In genomic region chr6:146229967-146230366, GRCm38 (mm10) we compare ENCODE assay signal across 20 mouse cellular contexts.
DNase-seq lines count a peak whose midpoint lies in the region; ATAC-seq and TF ChIP-seq lines count a peak whose summit lies in the region.
"Had no signal": no experiment of that assay in that cellular context is flagged by ENCODE, and none has a peak within 500 bp of the region (broad histone marks: within the 10 kb centered on the region; RNA-seq: fewer than 3 reads in every experiment).

No protein-coding gene starts in this region.

- peak overlapping the region; percentile 62 for H3K4me2 ChIP-seq in liver, embryonic 13.5 days
- H3K4me2 ChIP-seq: hindbrain, embryonic 14.5 days; neural tube, embryonic 12.5 days had no signal

- peaks cover 33% of the 10 kb centered on the region for H3K36me3 ChIP-seq in liver, embryonic 13.5 days
- H3K36me3 ChIP-seq: neural tube, embryonic 12.5 days had no signal

- no peaks in the 10 kb centered on the region for H3K9me3 ChIP-seq in liver, embryonic 13.5 days (replicated peaks)
- H3K9me3 ChIP-seq: neural tube, embryonic 12.5 days had no signal

- peak overlapping the region; percentile 44; the same call in 1 of the 2 replicates for H3K9ac ChIP-seq in liver, embryonic 13.5 days
- H3K9ac ChIP-seq: forebrain, postnatal 0 days; hindbrain, embryonic 14.5 days; neural tube, embryonic 12.5 days had no signal

- no peaks in the 10 kb centered on the region for H3K27me3 ChIP-seq in liver, embryonic 13.5 days
- H3K27me3 ChIP-seq: neural tube, embryonic 12.5 days had no signal

- H3K4me3 ChIP-seq in bone marrow macrophage, adult 2 months (ENCODE audit: insufficient read depth, low read length): no peak overlapping the region
- peak overlapping the region; percentile 27 for H3K4me3 ChIP-seq in liver, embryonic 13.5 days (replicated peaks)
- H3K4me3 ChIP-seq: neural tube, embryonic 12.5 days had no signal

- peak; percentile 38; the same call in 1 of the 2 replicates for ATAC-seq in liver, embryonic 13.5 days (ENCODE audit: low read depth)
- ATAC-seq in megakaryocyte, adult 5-6 weeks (ENCODE audit: poor library complexity, severe bottlenecking): peak; percentile 47
- ATAC-seq: inflammation-experienced regulatory T-cells, adult 6 months; lung, postnatal 0 days had no signal

- peak overlapping the region; percentile 57 for H3K27ac ChIP-seq in bone marrow macrophage, adult 2 months (ENCODE audit: insufficient read depth, low read depth, low read length)
- peak overlapping the region; percentile 86 for H3K27ac ChIP-seq in liver, embryonic 13.5 days
- H3K27ac ChIP-seq: hindbrain, embryonic 14.5 days; neural tube, embryonic 12.5 days had no signal

- no peak for TF ChIP-seq POLR2A in bone marrow macrophage, adult 2 months (IDR thresholded peaks at IDR 0.05; ENCODE audit: borderline replicate concordance, low read depth, low read length)

- peak; percentile 26 for DNase-seq in 416B (ENCODE audit: low read depth)
- DNase-seq in liver, embryonic 13.5 days: no peak
- DNase-seq in left cerebral cortex, adult 8-10 months (ENCODE audit: low spot score in 2 of 2): no peak
- no peak for DNase-seq in cerebellum, postnatal 10 days
- no peak for DNase-seq in adrenal gland, postnatal 10 days
- DNase-seq: adrenal gland, adult 8-10 months; cerebellum, adult 9-11 months; forebrain, postnatal 0 days; gastrocnemius, postnatal 36 days; heart, postnatal 4 days; kidney, adult 18-20 months; kidney, postnatal 4 days; left cerebral cortex, postnatal 4 days; thymus, postnatal 14 days had no signal

- no peak for TF ChIP-seq CTCF in bone marrow macrophage, adult 2 months (IDR thresholded peaks at IDR 0.05; ENCODE audit: low read depth, low read length)

- WGBS in liver, embryonic 13.5 days (ENCODE audit: insufficient replicate concordance): 58% methylated on average over 2 of the region's 2 CpGs

- H3K4me1 ChIP-seq in bone marrow macrophage, adult 2 months (ENCODE audit: control insufficient read depth, insufficient read depth, low read length): peaks cover 12% of the 10 kb centered on the region
- H3K4me1 ChIP-seq in liver, embryonic 13.5 days (replicated peaks): peaks cover 55% of the 10 kb centered on the region
